Mouse (Mus musculus) liver, embryonic 11.5 days (tissue): ENCODE data around the gene Gpr19. TPM values are rescaled to one million over a fixed set of nuclear protein-coding genes. Genes with fewer than 3 reads are reported as not detected.
A peak's percentile ranks its signal among the peaks of the same experiment; 100 is the strongest.

Experiments
- ATAC-seq: fragments of 200-750 bp; cut with Nextera tagmentation; replicated peaks from 2 replicates; pipeline ENCODE4 v1.8.0; 2017; ENCODE audit warnings: moderate number of reproducible peaks, mild to moderate bottlenecking, moderate TSS enrichment, moderate library complexity; ENCODE audit not compliant: low FRiP score
- DNase-seq: peaks from one replicate; pipeline ENCODE4 v3.0.0-alpha.2; 2017; ENCODE audit warnings: low spot score
- H3K27ac ChIP-seq: fragments of 300-500 bp; sonication (generic); 2 replicates; pipeline ENCODE4 v1.5.1; 2014; ENCODE audit warnings: mild to moderate bottlenecking, low read depth, low read length, control low read depth
- H3K27me3 ChIP-seq: fragments of 300-500 bp; sonication (generic); replicated peaks from 2 replicates; pipeline ENCODE4 v1.6.1; 2014; ENCODE audit warnings: low read length, mixed read lengths; ENCODE audit not compliant: control insufficient read depth, insufficient read depth
- H3K36me3 ChIP-seq: fragments of 300-500 bp; sonication (generic); 2 replicates; pipeline ENCODE4 v1.6.1; 2014; ENCODE audit warnings: mild to moderate bottlenecking, low read length, moderate library complexity, mixed read lengths; ENCODE audit not compliant: control insufficient read depth, insufficient read depth
- H3K4me1 ChIP-seq: fragments of 300-500 bp; sonication (generic); replicated peaks from 2 replicates; pipeline ENCODE4 v1.6.1; 2014; ENCODE audit warnings: low read length, mixed read lengths; ENCODE audit not compliant: control insufficient read depth, insufficient read depth
- H3K4me2 ChIP-seq: fragments of 300-500 bp; sonication (generic); 2 replicates; pipeline ENCODE4 v1.6.1; 2014; ENCODE audit warnings: mild to moderate bottlenecking, control low read depth, moderate library complexity
- H3K4me3 ChIP-seq: fragments of 300-500 bp; sonication (generic); 2 replicates; pipeline ENCODE4 v1.5.1; 2014; ENCODE audit warnings: low read depth, low read length, control low read depth
- H3K9ac ChIP-seq: fragments of 300-500 bp; sonication (generic); 2 replicates; pipeline ENCODE4 v1.6.1; 2014; ENCODE audit warnings: low read depth, low read length, control low read depth
- H3K9me3 ChIP-seq: fragments of 300-500 bp; sonication (generic); 2 replicates; pipeline ENCODE4 v1.6.1; 2016; ENCODE audit warnings: low read length, inconsistent platforms, mixed read lengths; ENCODE audit not compliant: control insufficient read depth
- WGBS: fragments of 180-500 bp; shearing (Covaris S2); extraction: QIAGEN DNeasy Blood & Tissue Kit; methylation state at CpG from one replicate; pipeline ENCODE4 v1.1.7; 2014; 5-methylcytosine and 5-hydroxymethylcytosine counted together
- polyA plus RNA-seq: library from polyadenylated mRNA; unstranded; fragments of >200 nt; fragmentation: Nextera tagmentation; extraction: Ambion mirVana; gene quantifications from 2 replicates; pipeline ENCODE4 v1.2.1, GENCODE M21; 2014

The Gpr19 gene
- polyA plus RNA-seq, 1 experiment from 2014 or later, result 9.1 TPM

DNA sequence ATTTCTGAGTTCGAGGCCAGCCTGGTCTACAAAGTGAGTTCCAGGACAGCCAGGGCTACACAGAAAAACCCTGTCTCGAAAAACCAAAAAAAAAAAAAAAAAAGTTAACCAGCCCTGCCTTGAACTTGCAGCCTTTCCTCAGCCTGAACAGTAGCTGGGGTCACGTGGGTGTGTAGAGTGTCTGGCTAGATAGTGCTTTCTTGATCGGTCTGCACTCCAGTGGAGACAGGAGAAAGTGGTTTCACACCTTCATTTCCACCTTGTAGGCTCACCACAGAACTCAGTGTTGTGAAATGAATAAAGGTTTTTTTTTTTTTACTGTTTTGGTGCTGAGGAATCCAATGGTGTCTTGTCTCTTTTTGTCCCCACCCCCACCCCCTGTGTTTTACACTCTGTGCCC lies 5.0 kb upstream of the Gpr19 start:
- DNase-seq (no peak), ATAC-seq (no peak)
- H3K27ac ChIP-seq, result no peak overlapping the region
- H3K36me3 ChIP-seq, result no peaks in the 10 kb centered on the region
- 82% methylated on average over 3 of the region's 4 CpGs for WGBS
- no peak overlapping the region for H3K4me3 ChIP-seq
- H3K4me1 ChIP-seq, result no peaks in the 10 kb centered on the region
- no peaks in the 10 kb centered on the region for H3K27me3 ChIP-seq
- no peak overlapping the region for H3K4me2 ChIP-seq
- no peaks in the 10 kb centered on the region for H3K9me3 ChIP-seq
- no peak overlapping the region for H3K9ac ChIP-seq

DNA sequence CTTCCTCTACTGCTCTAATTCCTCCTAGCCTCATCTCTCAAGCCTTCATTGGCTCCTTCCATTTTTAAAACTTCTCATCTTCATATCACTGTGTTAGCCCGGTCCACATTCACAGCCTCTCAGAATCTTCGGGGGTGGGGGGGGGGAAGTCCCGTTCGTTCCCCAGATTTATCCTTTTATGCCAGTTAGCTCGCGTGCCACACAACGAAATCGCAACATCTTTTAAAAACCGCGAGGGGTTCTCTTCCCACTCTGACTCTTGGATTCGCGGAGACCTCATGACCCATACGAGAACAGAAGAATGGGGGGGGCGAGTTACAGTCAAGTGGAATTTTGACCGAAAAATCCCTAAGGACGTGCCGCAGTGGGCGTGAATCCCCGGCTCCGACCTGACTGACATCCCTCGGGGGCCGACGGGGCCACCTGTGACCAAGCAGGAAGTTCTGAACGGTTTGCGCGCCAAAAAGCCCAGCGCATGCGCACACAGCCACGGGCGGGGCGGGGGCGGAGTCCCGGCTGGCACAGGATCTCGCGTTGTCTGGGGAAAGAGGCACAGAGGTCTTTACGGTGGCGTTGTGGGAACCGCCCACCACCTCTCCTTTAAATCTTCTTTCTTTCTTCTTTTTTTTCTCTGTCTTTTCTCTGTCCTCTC lies 809 bp downstream of the Gpr19 start:
- Histone ChIP-seq H3K9ac (peak overlapping the region; percentile 94), H3K4me2 (peak overlapping the region; percentile 89), H3K9me3 (no peaks in the 10 kb centered on the region), H3K27ac (peak overlapping the region; percentile 100), H3K27me3 (no peaks in the 10 kb centered on the region), H3K4me3 (peak overlapping the region; percentile 73), H3K4me1 (peaks cover 8% of the 10 kb centered on the region), H3K36me3 (no peaks in the 10 kb centered on the region; the same call in 1 of the 2 replicates)
- DNase-seq, result peak; percentile 99
- peak; percentile 90 for ATAC-seq
- under 1% methylated on average over 38 of the region's 38 CpGs for WGBS

DNA sequence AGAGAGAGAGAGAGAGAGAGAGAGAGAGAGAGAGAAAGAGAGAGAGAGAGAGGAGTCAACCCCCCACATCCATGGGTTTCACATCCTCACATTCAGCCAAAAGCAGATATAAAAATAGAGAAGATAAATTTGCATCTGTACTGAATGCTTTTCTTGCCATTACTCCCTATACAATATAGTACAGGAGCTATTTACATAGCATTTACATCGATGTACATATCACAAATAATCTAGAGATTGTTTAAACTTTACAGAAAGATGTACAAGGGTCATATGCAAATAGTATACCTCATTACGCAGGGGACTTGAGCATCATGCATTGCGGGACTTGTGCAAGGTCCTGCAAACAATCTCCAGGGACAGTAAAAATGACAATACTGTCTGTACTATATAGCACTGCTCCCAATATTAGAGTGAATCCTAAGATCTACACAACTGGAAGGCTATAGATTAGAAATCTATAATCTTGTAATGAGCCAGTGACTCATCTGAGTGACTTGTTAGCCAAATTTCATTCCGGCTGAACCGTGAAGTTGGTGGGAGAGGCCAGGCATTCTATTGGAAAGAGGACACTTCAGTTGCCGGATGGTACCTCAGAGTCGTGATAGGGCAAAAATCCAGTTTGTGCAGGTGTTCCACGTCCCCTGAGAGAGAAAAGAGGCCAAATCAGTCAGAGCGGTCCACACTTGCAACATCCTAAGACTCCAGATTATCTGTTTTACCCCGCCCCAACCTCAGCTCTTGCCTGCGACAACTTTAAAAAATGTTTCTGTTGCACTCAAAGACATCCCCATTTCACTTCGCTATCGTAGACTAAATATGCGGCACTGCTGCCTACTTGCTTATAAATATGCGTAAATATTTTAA lies 1.6 kb downstream of the Gpr19 start:
- Histone ChIP-seq H3K4me2 (peak overlapping the region; percentile 89), H3K36me3 (no peaks in the 10 kb centered on the region; the same call in 1 of the 2 replicates), H3K4me1 (peaks cover 8% of the 10 kb centered on the region), H3K9me3 (no peaks in the 10 kb centered on the region), H3K9ac (peak overlapping the region; percentile 94), H3K27me3 (no peaks in the 10 kb centered on the region), H3K27ac (0 out of 2 replicates have a peak overlapping the region, but pooled peaks have one; percentile 100), H3K4me3 (peak overlapping the region; percentile 73)
- no peak for DNase-seq
- ATAC-seq, result no peak; the same call in 1 of the 2 replicates
- WGBS, result 46% methylated on average over 15 of the region's 15 CpGs

DNA sequence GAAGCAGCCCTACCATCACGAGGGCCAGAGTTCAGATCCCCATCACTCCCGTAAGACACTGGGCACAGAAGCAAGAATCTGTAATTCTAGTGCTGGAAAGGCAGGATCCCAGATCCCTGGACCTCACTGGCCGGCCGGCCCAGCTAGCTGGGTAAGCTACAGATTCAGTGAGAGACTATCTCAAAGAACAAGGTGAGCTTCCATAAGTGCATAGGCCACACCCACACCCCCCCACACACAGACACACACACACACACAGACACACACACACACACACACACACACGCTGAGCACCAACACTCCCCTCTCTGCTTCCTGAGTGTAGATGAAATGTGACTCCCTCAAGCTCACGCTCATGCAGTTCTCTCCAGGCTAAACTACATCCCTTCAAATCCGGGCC lies 7.9 kb downstream of the Gpr19 start:
- WGBS, result 73% methylated on average over 7 of the region's 7 CpGs
- no peak for DNase-seq
- H3K4me2 ChIP-seq, result no peak overlapping the region

DNA sequence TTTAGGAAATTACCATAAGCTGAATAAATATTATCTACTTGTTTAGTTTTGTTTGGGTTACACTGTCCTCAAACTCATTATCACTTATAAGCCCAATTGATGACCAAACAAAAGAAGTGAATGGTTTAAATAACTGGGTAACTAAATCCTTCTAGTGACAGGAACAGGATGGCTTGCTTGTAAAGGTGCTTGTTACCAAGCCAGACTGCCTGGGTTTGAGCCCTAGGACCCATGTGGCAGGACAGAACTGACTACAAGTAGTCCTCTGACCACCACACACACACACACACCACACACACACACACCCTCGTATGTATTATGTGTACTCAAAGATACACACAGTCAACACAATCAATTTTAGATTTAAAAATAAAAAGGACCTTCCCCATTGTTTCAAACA lies 8.6 kb downstream of the Gpr19 start:
- no peaks in the 10 kb centered on the region for H3K9me3 ChIP-seq
- H3K27ac ChIP-seq, result no peak overlapping the region
- H3K27me3 ChIP-seq, result 0 out of 2 replicates have a peak, but pooled peaks cover 3% of the 10 kb centered on the region
- H3K36me3 ChIP-seq, result no peaks in the 10 kb centered on the region; the same call in 1 of the 2 replicates
- 76% methylated on average over 1 of the region's 1 CpGs for WGBS
- DNase-seq (no peak), ATAC-seq (no peak)
- H3K4me2 ChIP-seq, result no peak overlapping the region
- H3K4me1 ChIP-seq, result no peaks in the 10 kb centered on the region; the same call in 1 of the 2 replicates
- no peak overlapping the region for H3K9ac ChIP-seq
- H3K4me3 ChIP-seq, result no peak overlapping the region

More for the DNA sequence above, 7.9 kb downstream of the Gpr19 start:
- Histone ChIP-seq H3K36me3 (no peaks in the 10 kb centered on the region; the same call in 1 of the 2 replicates), H3K9me3 (no peaks in the 10 kb centered on the region), H3K9ac (no peak overlapping the region), H3K27me3 (0 out of 2 replicates have a peak, but pooled peaks cover 3% of the 10 kb centered on the region), H3K27ac (no peak overlapping the region), H3K4me1 (no peaks in the 10 kb centered on the region; the same call in 1 of the 2 replicates), H3K4me3 (no peak overlapping the region)
- no peak for ATAC-seq

DNA sequence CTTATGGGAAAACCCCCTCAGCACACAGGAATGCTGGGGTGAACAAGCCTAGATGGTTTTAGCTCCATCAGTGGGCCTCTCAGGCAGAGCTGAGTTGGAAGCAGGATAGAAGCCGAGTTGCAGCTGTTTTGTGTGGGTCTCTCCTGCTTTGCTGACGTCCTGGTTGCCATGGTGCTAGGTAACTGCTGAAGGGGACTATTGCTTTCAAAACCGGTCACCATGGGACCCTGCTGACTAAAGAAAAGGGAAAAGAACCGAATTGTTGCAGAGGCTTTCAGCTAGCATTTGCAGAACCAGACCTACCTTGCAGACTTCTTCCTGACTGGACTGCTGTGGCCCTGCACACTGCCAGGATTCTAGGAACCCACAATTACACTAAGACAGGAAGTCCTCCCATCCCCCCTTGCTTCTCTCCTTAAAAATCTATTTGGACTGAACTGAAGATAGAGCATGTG lies 9.8 kb downstream of the Gpr19 start:
- H3K4me3 ChIP-seq, result no peak overlapping the region
- H3K36me3 ChIP-seq, result no peaks in the 10 kb centered on the region
- no peak overlapping the region for H3K9ac ChIP-seq
- WGBS, result 8% methylated on average over 4 of the region's 4 CpGs
- DNase-seq (no peak), ATAC-seq (no peak; the same call in 1 of the 2 replicates)
- no peaks in the 10 kb centered on the region; the same call in 1 of the 2 replicates for H3K4me1 ChIP-seq
- no peaks in the 10 kb centered on the region for H3K9me3 ChIP-seq
- H3K27ac ChIP-seq, result no peak overlapping the region
- no peak overlapping the region for H3K4me2 ChIP-seq
- 0 out of 2 replicates have a peak, but pooled peaks cover 3% of the 10 kb centered on the region for H3K27me3 ChIP-seq

DNA sequence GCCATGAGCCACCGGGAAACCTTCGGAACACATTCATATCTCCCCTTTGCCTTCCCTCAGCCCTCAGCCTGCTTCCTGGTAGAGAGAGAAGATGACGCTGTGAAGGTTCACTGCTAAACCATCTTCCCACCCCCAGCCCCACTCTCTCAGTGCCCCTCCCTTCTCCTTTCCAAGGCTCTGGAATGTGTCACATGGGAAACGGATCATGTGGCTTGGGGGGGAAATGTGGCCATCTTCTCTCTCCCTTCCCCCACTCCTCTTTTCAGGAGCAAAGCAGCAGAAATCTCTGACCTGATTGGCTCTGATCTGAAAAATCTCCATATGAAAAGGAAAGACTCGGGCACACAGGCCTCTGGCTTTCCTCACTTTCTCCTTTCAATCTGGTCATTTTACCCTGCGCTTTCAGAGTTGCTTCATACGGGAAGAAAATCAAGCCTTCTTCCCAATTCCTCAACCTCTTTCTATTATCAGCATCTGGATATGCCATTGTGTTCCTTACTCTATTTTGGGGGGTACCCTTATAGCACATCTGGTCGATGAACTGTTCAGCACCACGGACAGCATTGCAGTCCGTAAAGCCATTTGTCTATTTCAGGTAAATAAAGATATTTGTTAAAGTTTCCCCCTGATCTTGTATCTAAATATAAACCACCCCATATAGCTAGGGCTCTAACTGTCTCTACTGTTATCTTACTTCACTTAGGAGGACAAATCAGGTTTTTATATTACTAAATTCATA lies 10.5 kb downstream of the Gpr19 start:
- Histone ChIP-seq H3K27me3 (0 out of 2 replicates have a peak, but pooled peaks cover 3% of the 10 kb centered on the region), H3K4me1 (no peaks in the 10 kb centered on the region; the same call in 1 of the 2 replicates), H3K4me2 (peak overlapping the region; percentile 16), H3K4me3 (0 out of 2 replicates have a peak overlapping the region, but pooled peaks have one; percentile 15), H3K9me3 (no peaks in the 10 kb centered on the region), H3K36me3 (no peaks in the 10 kb centered on the region), H3K9ac (no peak overlapping the region), H3K27ac (no peak overlapping the region)
- 13% methylated on average over 10 of the region's 10 CpGs for WGBS
- DNase-seq (no peak), ATAC-seq (no peak)

DNA sequence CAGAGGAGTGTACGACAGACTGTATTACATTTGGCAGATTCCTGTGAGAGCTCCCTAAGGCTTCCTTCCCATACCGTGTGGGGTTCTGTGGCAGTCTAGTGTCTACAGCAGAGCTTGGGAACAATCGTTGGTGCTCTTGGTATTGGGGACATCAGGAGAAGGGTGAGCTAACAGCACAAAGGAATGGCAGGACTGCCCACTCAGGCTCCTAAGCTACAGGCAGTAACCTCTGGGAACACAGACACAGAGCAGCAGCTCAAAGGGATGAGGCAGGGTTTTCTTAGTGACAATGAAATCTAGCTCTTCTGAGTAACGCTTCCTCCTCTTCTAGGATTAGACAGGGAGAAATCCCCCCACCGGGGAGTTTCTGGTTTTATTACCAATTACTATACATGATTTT lies 11.4 kb downstream of the Gpr19 start:
- no peak for DNase-seq
- no peak for ATAC-seq
- Histone ChIP-seq H3K4me2 (peak overlapping the region; percentile 3; the same call in 1 of the 2 replicates), H3K4me1 (no peaks in the 10 kb centered on the region; the same call in 1 of the 2 replicates), H3K27ac (no peak overlapping the region), H3K4me3 (no peak overlapping the region), H3K27me3 (0 out of 2 replicates have a peak, but pooled peaks cover 3% of the 10 kb centered on the region), H3K36me3 (no peaks in the 10 kb centered on the region), H3K9me3 (no peaks in the 10 kb centered on the region), H3K9ac (no peak overlapping the region)
- WGBS, result 48% methylated on average over 5 of the region's 5 CpGs
